Mouse (Mus musculus) megakaryocyte, embryonic 14.5 days (primary cell): ENCODE results near the gene Ccdc27. TPM values are rescaled to one million over a fixed set of nuclear protein-coding genes. Genes with fewer than 3 reads are reported as not detected.

Experiments
- H3K27me3 ChIP-seq: replicated peaks from 2 replicates; pipeline ENCODE3; 2012; ENCODE audit warnings: inconsistent platforms
- H3K36me3 ChIP-seq: replicated peaks from 2 replicates; pipeline ENCODE3; 2012; ENCODE audit warnings: low read length, inconsistent platforms, mixed read lengths
- H3K4me1 ChIP-seq: 2 replicates; pipeline ENCODE4 v1.6.1; 2012; ENCODE audit warnings: inconsistent platforms
- H3K4me3 ChIP-seq: replicated peaks from 2 replicates; pipeline ENCODE3; 2012; ENCODE audit warnings: moderate library complexity, mild to moderate bottlenecking, inconsistent platforms
- H3K9me3 ChIP-seq: 2 replicates; pipeline ENCODE4 v1.6.1; 2012; ENCODE audit warnings: inconsistent platforms
- FLI1 ChIP-seq: IDR thresholded peaks from 2 replicates; pipeline ENCODE4 v1.6.1; 2012; ENCODE audit warnings: low read length, inconsistent platforms, mixed read lengths
- GATA1 ChIP-seq: IDR thresholded peaks from 3 replicates; pipeline ENCODE4 v1.6.1; 2012; ENCODE audit warnings: mixed read lengths, low read length, inconsistent platforms, borderline replicate concordance
- polyA plus RNA-seq: library from polyadenylated mRNA; stranded (reverse); fragments of >175 nt; gene quantifications from 2 replicates; pipeline ENCODE4 v1.2.3, GENCODE M21; 2012; ENCODE audit warnings: low replicate concordance; ENCODE audit not compliant: insufficient read depth

Ccdc27 gene
- polyA plus RNA-seq, 1 experiment: not detected

GRCm38 (mm10) chr4:154064827-154065773 is 22.6 kb upstream of the Ccdc27 start:
- Histone ChIP-seq H3K9me3 (no peaks in the 10 kb centered on the region), H3K27me3 (peaks cover 56% of the 10 kb centered on the region), H3K4me3 (no peak overlapping the region), H3K36me3 (no peaks in the 10 kb centered on the region), H3K4me1 (no peaks in the 10 kb centered on the region)
- no peak for TF ChIP-seq FLI1
- TF ChIP-seq GATA1: no peak

DNA sequence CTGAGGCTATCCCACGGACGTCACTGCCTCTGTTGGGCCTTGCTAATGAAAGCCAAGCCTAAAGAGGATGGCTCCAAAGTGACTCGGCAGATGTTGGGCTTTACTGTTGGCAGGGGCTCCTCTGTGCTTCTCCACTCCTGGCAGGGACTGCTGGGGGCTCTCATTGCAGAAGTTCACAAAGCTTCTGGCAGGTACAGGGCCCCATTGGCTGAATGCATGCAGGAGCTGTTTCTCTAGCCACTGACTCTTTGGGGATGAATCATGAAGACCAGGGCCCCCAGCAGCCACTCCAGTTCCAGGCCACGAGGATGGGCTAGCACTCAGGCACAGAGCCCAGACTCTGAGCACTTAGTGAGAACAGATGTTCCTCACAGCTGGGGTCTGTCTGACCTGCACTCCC is 15.2 kb upstream of the Ccdc27 start:
- TF ChIP-seq FLI1 (no peak), GATA1 (no peak)
- Histone ChIP-seq H3K4me3 (no peak overlapping the region), H3K4me1 (no peaks in the 10 kb centered on the region), H3K27me3 (peaks cover 51% of the 10 kb centered on the region), H3K9me3 (no peaks in the 10 kb centered on the region), H3K36me3 (no peaks in the 10 kb centered on the region)

DNA sequence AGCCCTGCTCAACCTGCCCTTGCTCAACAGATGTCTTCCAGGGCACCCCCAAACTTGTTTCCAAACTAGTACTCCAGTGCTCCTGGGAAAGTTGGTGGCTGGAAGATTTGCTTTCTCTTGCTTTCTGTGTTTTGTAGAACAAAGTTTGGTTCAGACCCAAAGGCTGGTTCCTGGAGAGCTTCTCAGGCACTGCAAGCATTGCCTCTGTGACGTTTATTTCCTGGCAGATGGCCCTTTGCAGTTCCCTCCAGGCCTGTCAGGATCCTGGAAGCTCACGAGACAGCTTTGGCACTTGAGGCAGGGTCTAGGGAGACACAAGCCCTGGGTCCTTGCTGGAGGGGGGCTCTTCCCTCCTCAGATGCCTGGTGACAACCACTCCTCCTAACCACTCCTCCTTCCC is 14.2 kb upstream of the Ccdc27 start:
- Histone ChIP-seq H3K27me3 (peaks cover 51% of the 10 kb centered on the region), H3K4me1 (no peaks in the 10 kb centered on the region), H3K4me3 (no peak overlapping the region), H3K36me3 (no peaks in the 10 kb centered on the region), H3K9me3 (no peaks in the 10 kb centered on the region)
- TF ChIP-seq FLI1 (no peak), GATA1 (no peak)

- no peaks in the 10 kb centered on the region for H3K9me3 ChIP-seq
- H3K36me3 ChIP-seq: no peaks in the 10 kb centered on the region
- peaks cover 49% of the 10 kb centered on the region for H3K27me3 ChIP-seq
- H3K4me1 ChIP-seq: no peaks in the 10 kb centered on the region
- TF ChIP-seq GATA1: no peak
- TF ChIP-seq FLI1: no peak
- H3K4me3 ChIP-seq: no peak overlapping the region
Measured at GRCm38 (mm10) chr4:154056046-154056445, 13.6 kb upstream of the Ccdc27 start.

DNA sequence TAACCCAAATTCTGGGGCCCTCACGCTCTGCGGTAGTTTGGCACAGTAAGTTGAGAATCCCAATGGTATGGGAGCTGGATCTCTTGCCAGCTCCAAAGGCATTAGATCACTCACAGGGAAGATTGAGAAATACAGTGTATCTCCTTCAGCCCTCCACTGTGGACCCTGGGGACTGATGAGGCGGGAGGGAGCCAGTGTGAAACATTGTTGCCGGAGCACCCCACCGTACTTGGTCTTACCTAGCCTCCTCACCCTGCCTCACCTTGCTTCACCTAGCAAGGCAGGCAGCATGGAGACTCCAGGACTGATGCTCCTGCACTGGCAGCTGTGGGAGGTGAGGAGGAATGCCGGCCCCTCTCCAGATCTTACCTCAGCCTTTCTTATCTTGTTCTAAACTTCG is 13.0 kb upstream of the Ccdc27 start:
- Histone ChIP-seq H3K36me3 (no peaks in the 10 kb centered on the region), H3K4me3 (no peak overlapping the region), H3K4me1 (no peaks in the 10 kb centered on the region), H3K27me3 (peaks cover 49% of the 10 kb centered on the region), H3K9me3 (no peaks in the 10 kb centered on the region)
- TF ChIP-seq GATA1 (no peak), FLI1 (no peak)

DNA sequence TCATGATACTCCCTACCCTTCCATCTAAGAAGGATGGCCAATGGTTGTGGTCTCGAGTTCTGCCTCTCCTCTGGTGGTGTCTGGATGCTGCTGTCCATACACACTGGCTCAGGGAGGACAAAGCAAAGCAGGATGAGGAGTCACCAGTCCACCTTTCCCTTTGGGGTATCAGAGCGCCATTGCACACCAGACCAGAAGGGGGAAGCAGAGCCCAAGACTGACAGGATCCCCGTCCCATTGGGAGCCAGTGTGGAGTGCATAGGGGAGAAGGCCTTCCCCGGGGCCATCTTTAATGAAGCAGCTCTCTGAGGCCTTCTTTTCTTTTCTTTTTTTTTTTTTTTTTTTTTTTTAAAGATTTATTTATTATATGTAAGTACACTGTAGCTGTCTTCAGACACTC is 10.6 kb upstream of the Ccdc27 start:
- TF ChIP-seq GATA1 (no peak), FLI1 (no peak)
- H3K36me3 ChIP-seq: no peaks in the 10 kb centered on the region
- H3K4me1 ChIP-seq: no peaks in the 10 kb centered on the region
- peaks cover 36% of the 10 kb centered on the region for H3K27me3 ChIP-seq
- no peaks in the 10 kb centered on the region for H3K9me3 ChIP-seq
- no peak overlapping the region for H3K4me3 ChIP-seq

- no peak for TF ChIP-seq FLI1
- no peak for TF ChIP-seq GATA1
- Histone ChIP-seq H3K4me1 (no peaks in the 10 kb centered on the region), H3K9me3 (no peaks in the 10 kb centered on the region), H3K27me3 (peaks cover 23% of the 10 kb centered on the region), H3K36me3 (no peaks in the 10 kb centered on the region), H3K4me3 (no peak overlapping the region)
Measured at GRCm38 (mm10) chr4:154051401-154051800, 8.9 kb upstream of the Ccdc27 start.

- 0 out of 2 replicates have a peak, but pooled peaks cover 5% of the 10 kb centered on the region for H3K9me3 ChIP-seq
- no peak overlapping the region for H3K4me3 ChIP-seq
- H3K4me1 ChIP-seq: no peaks in the 10 kb centered on the region
- H3K36me3 ChIP-seq: no peaks in the 10 kb centered on the region
- TF ChIP-seq FLI1 (no peak), GATA1 (no peak)
- peaks cover 19% of the 10 kb centered on the region for H3K27me3 ChIP-seq
Measured at GRCm38 (mm10) chr4:154045837-154046236, 3.4 kb upstream of the Ccdc27 start.

GRCm38 (mm10) chr4:154037123-154037522 is 5.4 kb downstream of the Ccdc27 start:
- Histone ChIP-seq H3K4me3 (no peak overlapping the region), H3K36me3 (no peaks in the 10 kb centered on the region), H3K9me3 (no peaks in the 10 kb centered on the region), H3K4me1 (peaks cover 7% of the 10 kb centered on the region; the same call in 1 of the 2 replicates), H3K27me3 (peaks cover 63% of the 10 kb centered on the region)
- TF ChIP-seq GATA1 (no peak), FLI1 (no peak)

DNA sequence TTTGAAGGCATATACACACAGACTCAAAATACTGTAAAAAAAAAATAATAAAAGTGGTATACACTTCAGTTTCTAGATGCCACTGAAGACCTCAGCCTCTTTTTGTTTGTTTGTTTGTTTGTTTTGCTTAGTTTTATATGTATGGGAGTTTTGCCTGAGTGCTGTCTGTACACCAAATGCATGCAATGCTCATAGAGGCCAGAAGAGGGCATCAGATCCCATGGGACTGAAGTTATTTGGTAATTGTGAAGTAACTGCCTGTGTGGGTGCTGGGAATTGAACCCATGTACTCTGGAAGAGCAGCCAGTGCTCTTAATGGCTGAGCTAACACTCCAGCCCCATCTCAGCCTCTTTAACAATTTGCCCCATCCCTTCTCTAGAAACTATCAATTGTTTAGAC is 13.8 kb downstream of the Ccdc27 start:
- peaks cover 50% of the 10 kb centered on the region for H3K4me1 ChIP-seq

More for the DNA sequence above, 13.8 kb downstream of the Ccdc27 start:
- H3K9me3 ChIP-seq: no peaks in the 10 kb centered on the region
- no peak overlapping the region for H3K4me3 ChIP-seq
- peaks cover 26% of the 10 kb centered on the region for H3K27me3 ChIP-seq
- peaks cover 10% of the 10 kb centered on the region for H3K36me3 ChIP-seq
- TF ChIP-seq GATA1 (no peak), FLI1 (no peak)
